Mouse (Mus musculus): ENCODE data around the gene BC049715. TPM values are rescaled to one million over a fixed set of nuclear protein-coding genes. Genes with fewer than 3 reads are reported as not detected.

The BC049715 gene
- polyA plus RNA-seq, 1 experiment from 2014 or later, result 2.7 TPM

GRCm38 (mm10) chr6:136813117-136813516 lies 14.3 kb upstream of the BC049715 start:
- 47% methylated on average over 4 of the region's 4 CpGs for WGBS
- Histone ChIP-seq H3K4me1 (ENCODE audit: control insufficient read depth, insufficient read depth, low read length) (no peaks in the 10 kb centered on the region), H3K9me3 (ENCODE audit: control insufficient read depth, low read length) (no peaks in the 10 kb centered on the region), H3K27ac (replicated peaks; ENCODE audit: low read depth, low read length) (no peak overlapping the region), H3K27me3 (ENCODE audit: control insufficient read depth, insufficient read depth, low read length) (no peaks in the 10 kb centered on the region), H3K36me3 (ENCODE audit: control insufficient read depth, insufficient read depth, low read length) (peaks cover 36% of the 10 kb centered on the region), H3K4me2 (ENCODE audit: low read depth, severe bottlenecking) (no peak overlapping the region), H3K4me3 (ENCODE audit: low read depth, low read length) (no peak overlapping the region), H3K9ac (ENCODE audit: low read length) (no peak overlapping the region)
- DNase-seq (ENCODE audit: low spot score) (no peak), ATAC-seq (ENCODE audit: insufficient number of reproducible peaks, low FRiP score, low TSS enrichment, low read depth) (no peak)

GRCm38 (mm10) chr6:136815381-136815780 lies 12.0 kb upstream of the BC049715 start:
- Histone ChIP-seq H3K9me3 (ENCODE audit: control insufficient read depth, low read length) (no peaks in the 10 kb centered on the region), H3K27me3 (ENCODE audit: control insufficient read depth, insufficient read depth, low read length) (no peaks in the 10 kb centered on the region), H3K4me3 (ENCODE audit: low read depth, low read length) (no peak overlapping the region), H3K9ac (ENCODE audit: low read length) (no peak overlapping the region), H3K4me1 (ENCODE audit: control insufficient read depth, insufficient read depth, low read length) (no peaks in the 10 kb centered on the region), H3K27ac (replicated peaks; ENCODE audit: low read depth, low read length) (no peak overlapping the region), H3K4me2 (ENCODE audit: low read depth, severe bottlenecking) (no peak overlapping the region), H3K36me3 (ENCODE audit: control insufficient read depth, insufficient read depth, low read length) (peaks cover 46% of the 10 kb centered on the region)
- WGBS, result 94% methylated on average over 7 of the region's 7 CpGs
- ATAC-seq (ENCODE audit: insufficient number of reproducible peaks, low FRiP score, low TSS enrichment, low read depth) (no peak), DNase-seq (ENCODE audit: low spot score) (no peak)

GRCm38 (mm10) chr6:136816826-136817225 lies 10.6 kb upstream of the BC049715 start:
- Histone ChIP-seq H3K4me3 (ENCODE audit: low read depth, low read length) (no peak overlapping the region), H3K27ac (replicated peaks; ENCODE audit: low read depth, low read length) (no peak overlapping the region), H3K9me3 (ENCODE audit: control insufficient read depth, low read length) (no peaks in the 10 kb centered on the region), H3K27me3 (ENCODE audit: control insufficient read depth, insufficient read depth, low read length) (no peaks in the 10 kb centered on the region), H3K4me1 (ENCODE audit: control insufficient read depth, insufficient read depth, low read length) (no peaks in the 10 kb centered on the region), H3K9ac (ENCODE audit: low read length) (no peak overlapping the region), H3K36me3 (ENCODE audit: control insufficient read depth, insufficient read depth, low read length) (peaks cover 60% of the 10 kb centered on the region), H3K4me2 (ENCODE audit: low read depth, severe bottlenecking) (no peak overlapping the region)
- DNase-seq (ENCODE audit: low spot score) (no peak), ATAC-seq (ENCODE audit: insufficient number of reproducible peaks, low FRiP score, low TSS enrichment, low read depth) (no peak)
- 95% methylated on average over 21 of the region's 21 CpGs for WGBS

- ATAC-seq (ENCODE audit: insufficient number of reproducible peaks, low FRiP score, low TSS enrichment, low read depth), result no peak
- H3K9me3 ChIP-seq (ENCODE audit: control insufficient read depth, low read length), result no peaks in the 10 kb centered on the region
- no peak overlapping the region for H3K9ac ChIP-seq (ENCODE audit: low read length)
- no peak for DNase-seq (ENCODE audit: low spot score)
- no peak overlapping the region for H3K27ac ChIP-seq (replicated peaks; ENCODE audit: low read depth, low read length)
- no peak overlapping the region for H3K4me3 ChIP-seq (ENCODE audit: low read depth, low read length)
- H3K4me2 ChIP-seq (ENCODE audit: low read depth, severe bottlenecking), result no peak overlapping the region
- H3K36me3 ChIP-seq (ENCODE audit: control insufficient read depth, insufficient read depth, low read length), result peaks cover 63% of the 10 kb centered on the region
- 91% methylated on average over 3 of the region's 3 CpGs for WGBS
- H3K27me3 ChIP-seq (ENCODE audit: control insufficient read depth, insufficient read depth, low read length), result no peaks in the 10 kb centered on the region
- no peaks in the 10 kb centered on the region for H3K4me1 ChIP-seq (ENCODE audit: control insufficient read depth, insufficient read depth, low read length)
These were observed 9.9 kb upstream of the BC049715 start for GRCm38 (mm10) chr6:136817549-136817948.

- Histone ChIP-seq H3K9me3 (ENCODE audit: control insufficient read depth, low read length) (no peaks in the 10 kb centered on the region), H3K4me3 (ENCODE audit: low read depth, low read length) (no peak overlapping the region), H3K4me1 (ENCODE audit: control insufficient read depth, insufficient read depth, low read length) (no peaks in the 10 kb centered on the region), H3K9ac (ENCODE audit: low read length) (no peak overlapping the region), H3K4me2 (ENCODE audit: low read depth, severe bottlenecking) (no peak overlapping the region), H3K27me3 (ENCODE audit: control insufficient read depth, insufficient read depth, low read length) (no peaks in the 10 kb centered on the region), H3K36me3 (ENCODE audit: control insufficient read depth, insufficient read depth, low read length) (peaks cover 59% of the 10 kb centered on the region), H3K27ac (replicated peaks; ENCODE audit: low read depth, low read length) (no peak overlapping the region)
- no peak for ATAC-seq (ENCODE audit: insufficient number of reproducible peaks, low FRiP score, low TSS enrichment, low read depth)
- 95% methylated on average over 21 of the region's 21 CpGs for WGBS
- DNase-seq (ENCODE audit: low spot score), result no peak
These were observed 7.0 kb upstream of the BC049715 start for GRCm38 (mm10) chr6:136820381-136820780.

- DNase-seq (ENCODE audit: low spot score) (no peak), ATAC-seq (ENCODE audit: insufficient number of reproducible peaks, low FRiP score, low TSS enrichment, low read depth) (no peak)
- Histone ChIP-seq H3K9me3 (ENCODE audit: control insufficient read depth, low read length) (no peaks in the 10 kb centered on the region), H3K4me1 (ENCODE audit: control insufficient read depth, insufficient read depth, low read length) (no peaks in the 10 kb centered on the region), H3K27ac (replicated peaks; ENCODE audit: low read depth, low read length) (no peak overlapping the region), H3K36me3 (ENCODE audit: control insufficient read depth, insufficient read depth, low read length) (peaks cover 54% of the 10 kb centered on the region), H3K4me2 (ENCODE audit: low read depth, severe bottlenecking) (no peak overlapping the region), H3K4me3 (ENCODE audit: low read depth, low read length) (no peak overlapping the region), H3K27me3 (ENCODE audit: control insufficient read depth, insufficient read depth, low read length) (no peaks in the 10 kb centered on the region), H3K9ac (ENCODE audit: low read length) (no peak overlapping the region)
- 92% methylated on average over 18 of the region's 18 CpGs for WGBS
These were observed 6.3 kb upstream of the BC049715 start for GRCm38 (mm10) chr6:136821086-136821485.

- no peak overlapping the region for H3K4me2 ChIP-seq (ENCODE audit: low read depth, severe bottlenecking)
- H3K4me1 ChIP-seq (ENCODE audit: control insufficient read depth, insufficient read depth, low read length), result no peaks in the 10 kb centered on the region
- WGBS, result 90% methylated on average over 8 of the region's 8 CpGs
- H3K9me3 ChIP-seq (ENCODE audit: control insufficient read depth, low read length), result no peaks in the 10 kb centered on the region
- peaks cover 35% of the 10 kb centered on the region for H3K36me3 ChIP-seq (ENCODE audit: control insufficient read depth, insufficient read depth, low read length)
- DNase-seq (ENCODE audit: low spot score) (no peak), ATAC-seq (ENCODE audit: insufficient number of reproducible peaks, low FRiP score, low TSS enrichment, low read depth) (no peak)
- H3K27ac ChIP-seq (replicated peaks; ENCODE audit: low read depth, low read length), result no peak overlapping the region
- no peak overlapping the region for H3K4me3 ChIP-seq (ENCODE audit: low read depth, low read length)
- H3K9ac ChIP-seq (ENCODE audit: low read length), result no peak overlapping the region
- no peaks in the 10 kb centered on the region for H3K27me3 ChIP-seq (ENCODE audit: control insufficient read depth, insufficient read depth, low read length)
These were observed 2.4 kb upstream of the BC049715 start for GRCm38 (mm10) chr6:136824987-136825386.

GRCm38 (mm10) chr6:136827116-136827515 lies 310 bp upstream of the BC049715 start:
- H3K27ac ChIP-seq (replicated peaks; ENCODE audit: low read depth, low read length), result no peak overlapping the region
- H3K4me3 ChIP-seq (ENCODE audit: low read depth, low read length), result peak overlapping the region; percentile 94
- H3K27me3 ChIP-seq (ENCODE audit: control insufficient read depth, insufficient read depth, low read length), result no peaks in the 10 kb centered on the region
- no peaks in the 10 kb centered on the region for H3K4me1 ChIP-seq (ENCODE audit: control insufficient read depth, insufficient read depth, low read length)
- ATAC-seq (ENCODE audit: insufficient number of reproducible peaks, low FRiP score, low TSS enrichment, low read depth) (no peak), DNase-seq (ENCODE audit: low spot score) (no peak)
- peak overlapping the region; percentile 95 for H3K9ac ChIP-seq (ENCODE audit: low read length)
- WGBS, result 19% methylated on average over 7 of the region's 7 CpGs
- peaks cover 14% of the 10 kb centered on the region; the same call in 1 of the 2 replicates for H3K36me3 ChIP-seq (ENCODE audit: control insufficient read depth, insufficient read depth, low read length)
- no peaks in the 10 kb centered on the region for H3K9me3 ChIP-seq (ENCODE audit: control insufficient read depth, low read length)
- H3K4me2 ChIP-seq (ENCODE audit: low read depth, severe bottlenecking), result peak overlapping the region; percentile 83

GRCm38 (mm10) chr6:136827881-136828561 lies 595 bp downstream of the BC049715 start, which contains the start of gene Wbp11:
Gene Wbp11 (minus strand): TSS chr6:136828233.
- WGBS, result under 1% methylated on average over 44 of the region's 45 CpGs
- Histone ChIP-seq H3K9me3 (ENCODE audit: control insufficient read depth, low read length) (no peaks in the 10 kb centered on the region), H3K36me3 (ENCODE audit: control insufficient read depth, insufficient read depth, low read length) (peaks cover 7% of the 10 kb centered on the region; the same call in 1 of the 2 replicates), H3K4me3 (ENCODE audit: low read depth, low read length) (peak within 1 kb of the TSS; percentile 94), H3K27ac (replicated peaks; ENCODE audit: low read depth, low read length) (peak within 1 kb of the TSS; percentile 57), H3K4me1 (ENCODE audit: control insufficient read depth, insufficient read depth, low read length) (no peaks in the 10 kb centered on the region), H3K4me2 (ENCODE audit: low read depth, severe bottlenecking) (peak within 1 kb of the TSS; percentile 83), H3K9ac (ENCODE audit: low read length) (peak within 1 kb of the TSS; percentile 95), H3K27me3 (ENCODE audit: control insufficient read depth, insufficient read depth, low read length) (no peaks in the 10 kb centered on the region)
- DNase-seq (ENCODE audit: low spot score) (peak; percentile 96), ATAC-seq (ENCODE audit: insufficient number of reproducible peaks, low FRiP score, low TSS enrichment, low read depth) (peak; percentile 100)

Measured in limb, embryonic 11.5 days (tissue).